Mouse (Mus musculus): ENCODE measurements around the gene Szrd1.

DNA sequence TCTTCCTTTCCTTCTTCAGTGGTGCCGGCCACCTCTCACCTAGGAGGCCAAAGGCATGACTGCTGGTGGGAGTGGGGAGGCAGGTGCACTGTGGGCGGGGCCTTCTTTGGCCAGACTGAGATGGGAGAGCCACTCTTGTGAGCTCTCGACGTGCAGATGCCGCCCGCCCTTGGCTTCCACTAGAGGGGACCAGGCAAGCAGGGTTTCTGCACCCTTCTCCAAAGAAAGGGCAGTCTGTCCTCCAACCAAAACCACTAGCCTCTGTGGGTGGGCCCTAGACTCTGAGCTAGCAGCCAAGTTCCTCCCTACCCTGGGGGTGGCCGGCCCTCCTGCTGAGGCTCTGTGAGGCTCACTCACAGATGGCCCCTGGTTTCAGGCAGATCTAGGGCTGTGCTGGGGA, 25.7 kb downstream of the Szrd1 start:
- TF ChIP-seq GATA1 (IDR thresholded peaks at IDR 0.05; ENCODE audit: borderline replicate concordance, low read length) (no peak), FLI1 (IDR thresholded peaks at IDR 0.05; ENCODE audit: low read length) (no peak)
